Mouse (Mus musculus) brain, embryonic 14.5 days (tissue): ENCODE measurements at regions not wholly inside any gene's neighbourhood (a gene's known extent, or its start where the extent isn't known, plus 50 kb on each side); places are given as distances from the start of the nearest gene placed in this dataset.

Experiments used
- DNase-seq: peaks from one replicate; pipeline ENCODE4 v3.0.0-alpha.2; 2011; ENCODE audit warnings: low read depth
- CTCF ChIP-seq: fragments of 200-500 bp; IDR thresholded peaks from 2 replicates; pipeline ENCODE4 v1.5.1; 2012; ENCODE audit warnings: inconsistent platforms, mild to moderate bottlenecking, moderate library complexity, borderline replicate concordance; ENCODE audit not compliant: insufficient read depth, insufficient read length; ENCODE audit errors: extremely low read depth
- POLR2A ChIP-seq: fragments of 200-500 bp; IDR thresholded peaks from 2 replicates; pipeline ENCODE4 v1.6.1; 2012; ENCODE audit warnings: mild to moderate bottlenecking, inconsistent platforms, borderline replicate concordance; ENCODE audit not compliant: poor library complexity, insufficient read depth, insufficient read length, severe bottlenecking; ENCODE audit errors: extremely low read depth

DNA sequence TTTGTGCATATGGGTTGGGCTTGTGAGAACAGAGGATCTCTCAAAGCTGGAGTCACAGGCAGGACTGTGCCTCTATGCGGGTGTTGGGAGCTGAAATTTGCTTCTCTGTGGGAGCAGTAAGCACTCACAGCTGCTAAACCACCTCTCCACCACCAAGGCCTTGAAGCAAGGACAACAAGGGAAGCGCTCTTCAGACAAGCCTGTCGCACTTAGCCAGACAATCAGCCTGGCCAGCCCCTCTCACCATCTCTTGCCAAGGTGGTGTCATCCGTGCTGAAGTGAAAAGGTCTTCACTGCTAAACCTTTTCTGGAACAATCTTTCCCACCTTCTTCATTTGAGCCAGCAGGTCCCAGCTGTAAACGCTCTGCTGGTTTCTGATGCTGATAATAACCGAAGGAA, 390.7 kb upstream of the Adgrl2 start:
- TF ChIP-seq POLR2A: no peak
- no peak for TF ChIP-seq CTCF
- DNase-seq: peak; percentile 33

DNA sequence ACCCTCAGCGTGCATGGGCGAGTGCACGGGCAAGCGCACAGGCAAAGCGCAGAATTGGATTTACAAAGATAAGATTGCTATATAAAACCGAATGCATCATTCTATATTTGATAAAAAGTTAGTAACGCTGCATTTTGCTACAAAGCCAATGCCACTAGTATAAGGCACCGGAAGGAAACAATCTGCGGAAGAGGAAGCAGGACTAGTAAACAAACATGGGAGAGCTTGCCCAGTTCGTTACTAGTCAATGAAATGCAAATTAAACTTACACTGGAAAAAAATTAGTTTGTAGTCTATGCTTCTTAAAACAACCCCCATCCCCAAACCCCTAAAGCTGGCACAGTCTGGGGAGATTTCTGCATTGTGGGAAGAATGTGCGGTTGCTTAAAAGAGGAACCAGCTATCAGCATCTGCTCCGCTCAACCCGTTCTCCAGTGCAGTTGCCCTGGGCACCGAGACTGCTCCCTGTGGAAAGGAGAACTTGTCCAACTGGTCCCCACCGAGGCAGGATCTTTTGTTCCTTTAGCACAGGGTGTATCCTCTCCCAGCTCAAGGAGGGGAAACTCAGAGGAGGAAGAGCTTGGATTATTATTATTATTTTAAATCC, 389.6 kb upstream of the Adgrl2 start:
- TF ChIP-seq CTCF (no peak), POLR2A (no peak)
- DNase-seq: peak; percentile 54

DNA sequence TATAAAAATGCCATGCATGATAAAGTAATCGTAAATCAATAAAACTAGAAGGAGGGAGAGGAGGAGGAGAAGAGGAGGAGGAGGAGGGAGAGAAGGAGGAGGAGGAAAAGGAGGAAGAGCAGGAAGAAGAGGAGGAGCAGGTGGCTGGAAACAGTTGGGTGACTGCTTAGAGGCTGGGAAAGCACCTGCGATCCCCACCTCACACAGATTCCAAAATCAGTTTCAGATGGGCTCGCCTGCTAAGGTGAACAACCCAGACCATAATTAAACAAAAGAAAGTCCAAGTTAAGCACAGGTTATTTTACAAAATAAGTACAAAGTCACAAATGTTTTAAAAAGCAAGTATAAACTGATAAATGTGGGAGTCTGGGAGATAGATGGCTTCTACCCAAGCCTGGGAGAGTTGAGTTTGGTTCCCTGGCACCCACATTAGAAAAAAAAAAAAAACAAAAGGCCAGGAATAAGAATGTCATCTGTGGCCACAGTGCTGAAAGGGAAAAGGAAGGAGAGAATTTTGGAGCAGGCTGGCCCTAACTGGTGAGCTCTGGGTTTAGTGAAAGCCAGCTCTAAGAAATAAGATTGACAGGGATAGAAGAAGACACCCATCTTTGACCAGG, 389.0 kb upstream of the Adgrl2 start:
- DNase-seq: no peak
- no peak for TF ChIP-seq CTCF
- no peak for TF ChIP-seq POLR2A

DNA sequence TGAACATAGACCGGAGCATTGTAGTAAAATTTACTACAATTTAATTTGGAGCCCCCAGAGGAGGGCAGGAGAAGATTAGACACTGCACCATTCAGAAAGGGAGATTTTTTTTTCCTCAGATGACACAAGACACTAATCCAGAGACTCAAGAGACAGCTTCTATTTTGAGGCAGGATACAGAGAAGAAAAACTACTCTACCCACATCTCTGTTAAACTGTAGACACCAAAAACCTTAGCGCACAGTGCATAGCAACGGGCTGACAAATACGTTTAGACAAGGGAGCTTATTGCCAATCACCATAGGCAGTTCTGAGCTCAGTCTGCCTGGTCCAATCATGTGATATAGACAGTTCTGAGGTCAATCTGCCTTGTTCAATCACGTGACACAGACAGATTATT, 381.1 kb upstream of the Adgrl2 start:
- no peak for TF ChIP-seq CTCF
- TF ChIP-seq POLR2A: no peak
- no peak for DNase-seq

DNA sequence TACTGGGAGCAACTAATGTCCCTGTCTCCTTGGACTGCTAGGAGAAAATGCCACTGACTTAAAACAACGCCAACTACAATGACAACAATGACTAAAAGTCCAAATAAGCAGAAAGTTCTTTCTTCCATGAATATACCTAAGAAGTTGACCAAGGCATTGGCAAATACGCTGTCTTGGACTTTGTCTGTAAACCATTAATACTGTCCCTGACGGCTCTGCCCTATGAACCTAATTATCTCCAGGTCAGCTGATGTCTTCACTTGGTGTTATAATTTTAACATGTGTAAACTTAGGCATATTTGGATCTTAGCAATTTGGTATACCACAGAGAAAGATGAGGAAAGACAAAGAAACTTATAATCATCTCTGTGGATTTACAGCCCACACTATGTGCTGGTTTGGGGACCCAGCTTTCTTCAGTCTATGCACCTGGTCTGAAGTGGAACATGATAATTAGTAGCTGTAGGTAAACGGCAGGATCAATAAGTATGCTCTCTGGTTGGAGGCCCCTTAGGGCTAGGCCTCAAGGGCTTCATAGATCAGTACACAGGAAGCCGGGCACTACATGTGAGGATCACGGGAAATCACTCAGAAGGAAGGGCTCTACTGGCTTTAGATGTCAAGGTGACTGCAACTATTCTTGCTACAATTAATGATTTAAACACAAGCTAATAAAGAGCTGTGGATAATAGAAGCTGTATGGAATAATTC, 380.3 kb upstream of the Adgrl2 start:
- DNase-seq: no peak
- TF ChIP-seq CTCF: no peak
- TF ChIP-seq POLR2A: no peak

DNA sequence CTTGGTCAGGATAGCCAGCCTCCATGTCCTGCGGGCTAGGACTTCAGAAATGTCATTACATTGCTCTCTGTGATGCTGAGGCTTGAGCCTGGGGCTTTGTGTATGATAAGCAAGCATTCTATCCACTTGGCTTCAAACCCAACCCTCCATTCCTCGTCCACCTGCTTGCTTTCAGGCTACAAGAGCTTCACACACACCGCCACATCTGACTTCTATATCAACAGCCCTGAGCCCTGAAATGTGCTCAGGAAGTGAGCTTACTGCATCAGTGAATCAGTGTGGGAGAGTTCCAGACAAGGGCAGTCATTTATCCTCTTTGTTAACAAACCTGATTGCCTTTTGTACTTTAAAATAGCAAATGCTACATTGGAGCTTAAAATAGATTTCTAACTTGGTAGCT, 377.5 kb upstream of the Adgrl2 start:
- TF ChIP-seq POLR2A: no peak
- TF ChIP-seq CTCF: no peak
- DNase-seq: no peak

DNA sequence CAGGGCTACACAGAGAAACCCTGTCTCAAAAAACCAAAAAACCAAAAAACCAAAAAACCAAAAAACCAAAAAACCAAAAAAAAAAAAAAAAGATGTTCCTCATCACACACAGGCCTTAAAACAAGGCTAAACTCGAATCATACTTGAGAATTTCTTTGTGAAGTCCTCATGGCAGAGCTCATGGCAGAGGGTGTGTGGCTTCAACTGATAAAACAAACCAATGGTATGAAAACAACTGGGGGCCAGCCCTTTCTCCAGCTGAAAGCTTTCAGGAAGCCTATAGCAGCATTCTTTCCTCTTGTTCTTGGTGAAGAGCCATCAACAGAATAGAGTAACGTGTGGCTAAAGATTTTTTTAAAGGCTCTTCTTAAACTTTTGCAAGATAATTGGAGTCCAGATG, 369.8 kb upstream of the Adgrl2 start:
- TF ChIP-seq POLR2A: no peak
- TF ChIP-seq CTCF: no peak
- no peak for DNase-seq

DNA sequence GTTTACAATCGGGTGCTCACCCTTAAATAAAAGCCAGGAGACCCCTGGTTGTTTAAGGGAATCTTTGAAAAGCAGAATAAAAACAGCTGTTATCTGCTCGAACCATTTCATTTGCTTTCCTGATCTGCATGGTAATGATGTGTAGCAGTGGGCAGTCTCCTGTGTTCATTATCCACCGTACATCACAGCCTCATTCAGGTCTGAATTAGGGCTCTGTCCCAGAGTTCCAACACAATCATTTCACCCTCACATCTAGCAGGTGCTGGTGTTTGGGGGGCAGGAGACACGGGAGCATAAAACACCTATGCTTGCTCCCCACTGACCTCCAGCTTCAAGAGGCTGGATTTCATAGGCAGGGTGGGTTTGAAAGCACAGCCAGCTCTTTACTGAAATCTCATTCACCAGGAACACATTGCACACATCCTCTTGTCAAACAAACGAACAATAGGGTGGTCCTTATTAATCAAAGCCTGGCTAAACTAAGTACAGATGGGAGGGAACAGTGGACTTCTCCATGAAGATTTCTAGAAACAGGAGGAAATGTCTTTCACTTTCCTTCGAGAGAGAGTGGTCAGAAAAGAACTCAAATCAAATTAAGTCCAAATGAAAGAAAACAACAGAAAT, 368.3 kb upstream of the Adgrl2 start:
- TF ChIP-seq CTCF: no peak
- no peak for TF ChIP-seq POLR2A
- DNase-seq: peak; percentile 66

DNA sequence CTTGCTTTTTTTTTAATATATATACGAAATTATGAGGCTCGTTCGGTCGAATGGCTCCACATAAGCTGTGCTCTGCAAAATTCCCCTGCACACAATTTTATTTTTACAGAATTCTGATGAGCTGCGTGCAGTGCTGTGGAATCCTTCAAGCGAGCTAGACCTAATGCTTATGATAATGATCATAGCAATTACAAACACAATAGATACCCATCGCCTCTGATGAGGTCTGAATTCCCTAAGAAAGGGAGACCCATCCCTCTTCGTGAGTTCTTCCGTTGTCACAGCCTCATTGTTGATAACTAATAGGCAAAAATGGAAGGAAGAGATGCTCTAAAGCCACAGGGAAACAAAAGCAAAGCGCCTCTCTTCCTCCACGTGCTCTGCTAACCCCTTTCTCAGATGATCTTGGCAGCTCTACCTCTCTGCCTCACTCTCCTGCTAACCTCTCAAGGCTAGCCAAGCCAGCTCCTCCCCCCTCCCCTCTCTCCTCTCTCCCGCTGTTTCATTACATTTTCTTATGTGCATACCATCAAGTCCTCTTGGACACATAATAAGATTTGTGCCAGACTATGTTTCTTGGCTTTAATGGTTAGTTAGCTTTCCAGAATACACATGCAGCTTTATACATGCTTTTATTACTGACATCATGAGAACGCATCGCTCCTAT, 367.7 kb upstream of the Adgrl2 start:
- peak; percentile 82 for DNase-seq
- no peak for TF ChIP-seq CTCF
- no peak for TF ChIP-seq POLR2A

DNA sequence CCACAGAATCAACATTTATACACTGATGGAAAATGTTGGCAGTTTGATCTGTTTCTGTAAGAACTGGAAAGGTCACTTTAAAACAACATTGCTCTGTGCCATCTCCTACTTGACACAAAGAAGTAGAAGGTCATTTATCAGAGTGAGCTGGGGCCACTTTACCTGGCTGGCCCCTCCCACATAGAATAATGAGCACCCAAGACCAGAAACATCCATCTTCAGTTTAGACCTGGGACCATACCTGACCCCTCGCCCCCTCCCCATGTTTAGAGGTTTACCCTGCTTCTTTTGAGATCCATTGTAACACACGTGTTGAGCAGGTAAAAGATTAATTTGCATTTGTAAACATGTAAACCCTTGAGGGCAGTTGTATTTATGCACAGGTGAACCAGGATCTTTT, 366.8 kb upstream of the Adgrl2 start:
- DNase-seq: no peak
- no peak for TF ChIP-seq POLR2A
- no peak for TF ChIP-seq CTCF

DNA sequence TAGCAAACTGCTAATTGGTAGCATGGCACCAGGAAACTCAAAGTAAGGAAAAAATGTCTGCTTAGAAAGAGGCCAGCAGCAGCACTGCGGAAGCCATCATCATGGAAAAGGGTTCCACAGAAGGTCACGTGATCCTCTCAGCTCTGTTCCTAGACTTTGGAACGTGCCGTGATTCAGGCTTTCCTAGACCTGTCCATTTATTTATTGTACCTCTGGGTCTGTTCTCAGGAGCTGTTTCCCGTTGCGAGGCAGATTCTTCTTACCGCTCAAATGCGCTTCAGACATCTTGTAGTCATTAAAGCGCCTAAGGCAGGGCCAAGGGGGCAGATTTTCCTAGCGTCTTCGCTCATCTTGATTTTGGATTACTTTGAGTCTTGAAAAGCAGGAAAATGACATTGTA, 365.0 kb upstream of the Adgrl2 start:
- TF ChIP-seq POLR2A (no peak), CTCF (no peak)
- no peak for DNase-seq

DNA sequence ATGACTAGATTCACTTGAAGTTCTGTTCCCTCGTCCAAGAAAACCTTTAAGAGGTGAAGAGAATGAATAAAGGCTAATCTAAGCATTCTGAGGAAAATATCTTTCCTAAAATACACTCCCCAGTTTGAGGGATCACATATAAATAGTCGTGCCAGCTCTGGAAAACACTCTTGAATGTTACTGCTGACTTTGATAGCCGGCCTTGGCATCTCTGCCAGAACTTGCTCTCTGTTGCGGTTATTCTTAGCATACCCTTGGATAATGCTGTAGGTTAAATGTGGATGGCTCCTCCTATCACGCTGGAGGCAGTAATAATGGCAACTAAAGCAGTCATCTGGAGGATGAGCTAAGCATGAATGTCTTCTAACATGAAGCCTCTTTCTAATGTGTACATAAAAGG, 363.6 kb upstream of the Adgrl2 start:
- TF ChIP-seq POLR2A (no peak), CTCF (no peak)

More for the DNA sequence above, 363.6 kb upstream of the Adgrl2 start:
- no peak for DNase-seq
